Mouse (Mus musculus) adrenal gland, adult 18-20 months (tissue): Measurements from ENCODE around the gene Mylk4. TPM values are rescaled to one million over a fixed set of nuclear protein-coding genes. Genes with fewer than 3 reads are reported as not detected.

Experiments
- DNase-seq, 2 experiments: peaks; one replicate each; pipeline ENCODE4 v3.0.0; 2021 to 2022; ENCODE audit warnings: low spot score in 2 of 2
- total RNA-seq, 2 experiments: library from RNA; stranded (reverse); gene quantifications; 1 replicate in 1 of 2; 2 replicates in 1 of 2; pipeline ENCODE4 v1.2.3; 2021

Gene Mylk4
- total RNA-seq, 2 experiments from 2014 or later: 0.26 TPM; not detected in 1

GRCm38 (mm10) chr13:32717709-32718108 is 66.0 kb downstream of the Mylk4 start:
- DNase-seq: no peak

- no peak for DNase-seq
Observed at GRCm38 (mm10) chr13:32712568-32712967, 71.2 kb downstream of the Mylk4 start.

DNA sequence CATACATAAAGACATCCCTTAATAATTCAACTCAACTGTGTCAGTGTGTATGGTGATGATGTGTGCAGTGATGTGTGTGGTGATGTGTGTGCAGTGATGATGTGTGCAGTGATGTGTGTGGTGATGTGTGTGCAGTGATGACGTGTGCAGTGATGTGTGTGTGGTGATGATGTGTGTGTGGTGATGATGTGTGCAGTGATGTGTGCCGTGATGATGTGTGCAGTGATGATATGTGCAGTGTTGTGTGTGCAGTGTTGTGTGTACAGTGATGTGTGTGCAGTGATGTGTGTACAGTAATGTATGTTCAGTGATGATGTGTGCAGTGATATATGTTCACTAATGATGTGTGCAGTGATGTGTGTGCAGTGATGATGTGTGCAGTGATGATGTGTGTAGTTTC is 75.9 kb downstream of the Mylk4 start:
- no peak for DNase-seq

- no peak for DNase-seq
Observed at GRCm38 (mm10) chr13:32706651-32707288, 77.0 kb downstream of the Mylk4 start.

DNA sequence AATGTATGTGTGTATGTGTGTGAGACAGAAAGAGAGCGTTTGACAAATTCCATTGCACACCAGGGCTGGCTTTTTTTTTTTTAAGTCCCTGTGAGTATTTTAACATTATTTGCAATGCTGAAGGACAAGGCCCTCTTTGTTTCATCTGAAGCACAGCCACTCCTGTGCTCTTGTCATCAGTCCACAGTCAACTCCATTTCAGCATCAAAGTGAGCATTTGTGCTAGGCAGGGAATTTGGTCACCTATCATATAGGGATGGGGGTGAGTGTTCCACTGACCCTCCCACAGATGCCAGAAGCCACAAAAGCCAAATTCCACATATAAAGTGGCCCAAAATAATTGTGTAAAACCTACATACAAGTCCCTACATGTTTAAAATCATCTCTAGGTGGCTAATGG is 78.4 kb downstream of the Mylk4 start:
- no peak for DNase-seq

DNA sequence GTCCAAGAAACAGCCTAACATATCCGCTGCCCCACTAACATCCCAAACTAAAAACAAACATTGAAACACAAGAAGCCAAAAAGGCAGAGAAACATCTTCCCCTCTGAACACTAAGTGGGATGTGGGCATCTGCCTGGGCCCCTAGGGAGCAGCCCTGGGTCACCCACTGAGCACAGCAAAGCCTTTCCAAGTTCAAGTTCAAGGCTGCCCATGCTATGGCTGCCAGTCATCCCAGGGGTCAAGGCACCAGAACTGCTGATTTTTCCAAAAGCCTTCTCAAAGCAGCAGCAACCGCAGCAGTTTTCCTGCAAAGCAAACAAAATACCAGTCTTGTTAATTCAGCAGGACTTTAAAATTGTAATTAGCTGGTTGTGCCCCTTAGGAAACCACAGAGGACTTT is 78.8 kb downstream of the Mylk4 start:
- no peak for DNase-seq

DNA sequence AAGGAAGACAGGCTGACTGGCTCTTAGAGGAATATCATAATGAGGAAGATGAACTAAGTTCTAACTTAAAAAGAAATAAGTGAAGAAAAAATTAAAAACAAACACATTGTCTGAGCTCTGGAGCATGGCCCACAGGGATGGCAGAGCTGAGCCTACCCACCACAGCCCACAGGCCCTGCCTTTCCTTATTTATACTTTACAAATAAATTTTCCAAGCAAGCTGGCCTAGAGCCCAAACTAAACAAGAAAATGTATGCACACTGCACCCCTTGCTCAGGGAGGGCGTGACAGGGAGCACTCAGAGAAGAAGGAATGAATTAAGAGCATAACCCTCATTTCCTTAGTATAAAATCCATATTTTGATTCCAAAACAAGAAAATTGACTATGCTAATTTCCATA is 82.2 kb downstream of the Mylk4 start:
- no peak for DNase-seq

DNA sequence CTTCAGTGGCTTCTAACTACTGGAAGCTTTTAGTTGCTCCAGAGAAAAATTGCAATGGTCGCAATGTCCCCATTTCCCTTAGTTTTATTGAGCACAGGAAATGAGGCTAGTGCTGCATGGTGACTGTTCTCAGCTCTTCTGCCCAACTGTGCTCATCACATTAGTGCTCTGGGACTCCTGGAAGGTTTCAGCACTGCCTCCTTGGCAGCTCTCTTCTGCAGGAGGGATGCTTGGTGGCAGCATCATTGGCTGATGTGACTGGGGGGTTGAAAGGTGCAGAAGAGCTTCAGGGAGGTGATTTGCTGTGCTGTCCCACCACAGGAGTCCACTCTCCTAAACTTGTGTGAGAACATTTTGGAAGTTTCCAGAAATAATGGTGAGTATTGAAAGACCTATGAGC is 84.4 kb downstream of the Mylk4 start:
- DNase-seq: no peak

DNA sequence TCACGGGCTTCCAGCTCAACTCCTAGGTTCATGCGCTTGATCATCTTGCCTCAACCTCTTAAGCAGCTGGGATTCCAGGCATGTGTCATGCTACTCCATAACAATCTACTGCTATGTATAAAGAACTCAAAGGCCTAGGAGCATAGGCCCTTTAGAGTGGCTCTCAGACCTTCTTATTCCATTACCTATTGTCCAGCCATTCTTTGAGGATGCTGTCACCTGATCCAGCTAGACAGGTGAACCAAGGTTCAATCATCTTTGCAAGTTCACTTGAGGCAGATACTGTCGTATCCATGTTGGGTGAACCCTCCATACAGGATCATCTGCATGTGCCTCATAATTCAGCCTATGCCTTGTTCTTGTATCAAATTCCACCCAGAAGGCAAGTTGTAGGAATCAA is 84.8 kb downstream of the Mylk4 start:
- DNase-seq: no peak

DNA sequence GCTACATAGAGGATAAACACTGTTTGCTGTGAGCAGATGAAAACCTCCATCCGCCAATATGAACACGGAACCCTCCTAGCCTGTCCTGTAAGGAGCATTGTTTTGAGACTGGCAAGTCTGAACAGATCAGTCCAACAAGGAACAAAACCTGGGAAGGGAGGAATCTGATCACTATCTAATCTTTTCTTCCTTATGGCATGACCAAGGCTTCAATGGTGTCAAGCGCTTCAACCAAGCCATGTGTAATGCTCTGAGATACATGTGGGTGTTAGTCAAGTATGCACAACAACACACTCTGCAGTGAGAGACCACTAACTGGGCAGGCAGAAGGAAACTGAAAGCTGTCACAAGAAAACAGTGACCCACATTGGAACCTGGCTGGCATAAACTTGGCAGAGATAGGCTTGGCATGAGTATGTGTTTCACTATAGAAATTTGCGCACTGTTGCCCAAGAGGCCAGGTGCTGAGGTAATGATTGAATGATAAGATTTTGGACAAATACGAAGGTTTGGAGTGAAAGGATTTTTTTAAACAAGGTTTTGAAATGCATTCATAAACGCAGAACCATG is 89.8 kb downstream of the Mylk4 start:
- no peak for DNase-seq

GRCm38 (mm10) chr13:32692563-32692962 is 91.2 kb downstream of the Mylk4 start:
- DNase-seq: no peak

DNA sequence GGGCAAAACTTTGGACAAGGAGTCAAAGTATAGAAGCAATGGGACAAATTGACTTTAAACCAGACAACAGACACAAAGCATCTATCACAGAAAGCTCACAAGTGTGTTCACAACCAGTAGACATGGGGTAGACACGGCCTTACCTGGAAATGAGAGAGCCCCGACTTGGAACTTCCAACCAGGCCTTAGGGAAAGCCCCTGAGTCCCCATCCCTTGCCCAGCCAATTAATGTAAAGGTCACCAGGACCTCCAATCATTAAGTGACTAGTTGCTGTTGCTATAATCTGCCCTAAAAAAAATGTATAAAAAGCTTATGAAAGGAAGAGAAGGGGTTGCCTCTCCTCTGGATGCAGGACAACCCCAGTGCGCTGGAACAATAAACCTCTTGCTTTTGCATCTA is 93.5 kb downstream of the Mylk4 start:
- DNase-seq: no peak

GRCm38 (mm10) chr13:32680868-32681515 is 102.8 kb downstream of the Mylk4 start:
- peak; percentile 42 to 49 for DNase-seq

DNA sequence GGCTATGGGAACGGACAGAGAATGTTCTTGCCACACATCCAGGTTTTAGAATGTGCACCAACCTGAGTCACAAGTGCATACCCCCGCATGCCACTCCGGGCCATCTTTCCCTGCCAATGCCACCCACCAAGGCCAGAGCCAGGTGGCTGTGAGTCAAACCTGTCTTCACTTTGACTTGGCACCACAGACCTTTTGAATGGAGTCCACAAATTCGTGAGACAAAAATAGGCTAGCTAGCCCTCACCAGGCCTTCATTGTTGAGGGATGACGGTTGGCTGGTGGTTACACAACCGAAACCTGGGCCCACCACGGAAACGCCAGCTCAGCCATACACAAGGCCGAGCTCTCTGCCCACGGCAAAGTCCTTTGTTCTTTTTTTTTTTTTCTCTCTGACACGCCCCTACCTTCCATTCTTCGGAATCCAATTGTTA is 103.6 kb downstream of the Mylk4 start:
- DNase-seq: no peak

- no peak for DNase-seq
Observed at GRCm38 (mm10) chr13:32678998-32679397, 104.8 kb downstream of the Mylk4 start.

GRCm38 (mm10) chr13:32670782-32671181 is 113.0 kb downstream of the Mylk4 start:
- DNase-seq: no peak

DNA sequence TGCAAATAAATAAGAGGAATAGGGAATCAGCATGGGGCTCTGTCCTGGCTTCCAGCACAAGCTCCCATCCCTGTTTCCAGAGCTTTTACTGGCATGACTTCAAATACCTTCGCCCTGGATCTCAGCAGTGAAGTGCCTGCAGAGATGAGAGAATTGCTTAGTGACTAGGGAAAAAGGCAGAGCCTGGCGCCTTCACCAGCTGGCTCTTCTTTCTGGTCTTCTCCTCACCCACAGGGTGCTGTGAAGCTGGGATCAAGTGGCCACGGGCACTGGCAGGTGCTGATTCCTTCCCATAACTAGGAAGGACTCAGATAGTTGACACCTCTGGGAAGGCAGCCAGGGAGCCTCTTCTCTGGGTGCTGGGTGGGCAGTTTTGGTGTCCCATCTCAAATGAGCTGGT is 115.5 kb downstream of the Mylk4 start:
- no peak for DNase-seq

DNA sequence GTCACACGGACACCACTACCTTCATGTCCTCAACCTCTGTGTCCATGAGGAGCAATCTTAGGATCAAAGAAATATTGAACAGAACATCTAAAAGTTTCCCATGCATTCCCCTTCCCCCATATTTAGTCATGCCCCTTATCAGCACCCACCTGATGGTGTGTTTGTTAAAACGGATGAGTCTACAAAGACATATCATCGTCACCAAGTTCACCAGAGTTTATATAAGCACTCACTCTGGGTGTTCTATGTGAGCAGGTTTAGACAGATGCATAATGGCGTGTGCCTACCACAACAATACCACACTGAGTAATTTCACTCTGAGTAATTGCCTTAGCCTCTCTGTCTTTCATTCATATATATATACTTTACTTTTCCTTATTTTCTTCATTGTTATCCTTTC is 116.4 kb downstream of the Mylk4 start:
- DNase-seq: no peak

DNA sequence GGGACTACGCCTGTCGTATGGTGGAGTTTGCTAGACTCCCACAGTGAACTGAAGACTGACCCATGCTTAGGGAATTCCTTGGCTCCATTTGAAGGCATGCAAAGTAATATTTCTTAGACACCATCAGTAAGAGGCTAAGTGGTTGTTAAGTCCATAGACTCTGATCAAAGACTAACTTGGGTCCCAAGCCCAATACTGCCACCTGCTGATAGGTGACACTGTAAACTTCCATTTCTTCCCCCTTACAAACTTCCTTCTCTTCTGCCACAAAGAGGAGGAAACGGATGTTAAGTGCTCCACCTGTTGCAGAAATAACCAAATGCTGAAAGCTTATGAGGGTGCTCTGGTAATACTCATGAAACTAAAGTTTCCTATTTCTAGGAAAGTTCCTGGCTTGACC is 121.7 kb downstream of the Mylk4 start:
- DNase-seq: no peak

DNA sequence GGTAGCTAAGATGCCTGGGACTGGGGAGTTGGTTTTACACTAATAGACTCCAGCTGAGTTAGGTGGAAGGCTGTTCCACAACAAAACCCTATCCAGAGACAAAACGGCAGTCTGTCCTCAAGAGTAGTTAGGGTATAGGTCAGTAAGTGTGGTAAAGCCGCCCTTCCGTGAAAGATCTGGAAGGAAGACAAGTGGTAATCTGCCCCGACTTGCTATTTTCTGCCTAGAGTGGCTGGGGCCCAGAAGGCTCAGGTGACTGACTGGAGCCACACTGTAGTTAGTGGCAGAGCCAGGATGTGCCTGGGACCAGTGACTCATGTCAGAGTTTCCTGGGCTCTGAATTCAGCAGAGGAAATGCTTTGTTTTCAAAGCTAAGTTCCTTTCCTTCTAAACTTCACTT is 123.5 kb downstream of the Mylk4 start:
- no peak for DNase-seq

DNA sequence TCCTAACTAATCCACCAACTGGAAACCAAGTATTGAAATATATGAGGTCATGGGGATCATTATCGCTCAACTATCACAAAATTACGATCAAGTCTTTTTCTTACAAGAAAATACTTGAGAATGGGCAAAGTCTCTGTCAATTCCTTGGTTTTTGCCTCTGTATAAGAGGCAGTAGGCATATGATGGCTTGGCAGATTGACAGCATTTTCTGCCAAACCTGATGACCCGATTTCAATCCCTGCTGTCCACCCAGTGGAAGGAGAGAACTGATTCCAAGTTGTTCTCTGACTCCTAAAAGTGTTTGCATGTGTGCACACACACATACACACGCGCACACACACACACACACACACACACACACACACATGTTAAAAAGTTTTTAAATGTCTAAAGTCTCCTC is 124.5 kb downstream of the Mylk4 start:
- DNase-seq: no peak

GRCm38 (mm10) chr13:32657583-32657982 is 126.2 kb downstream of the Mylk4 start:
- DNase-seq: no peak
